Mouse (Mus musculus) inflammation-experienced regulatory T-cells, adult 6 months (primary cell): ENCODE data around the gene Cmtm8. TPM values are rescaled to one million over a fixed set of nuclear protein-coding genes. Genes with fewer than 3 reads are reported as not detected.

Source experiments
- ATAC-seq: one replicate; pipeline ENCODE4 v1.8.0; 2017
- polyA plus RNA-seq, 3 experiments: library from polyadenylated mRNA; unstranded; fragments of 100-300 nt; shearing (Covaris generic); gene quantifications; one replicate each; pipeline ENCODE4 v1.2.1; 2017

Cmtm8 gene
- polyA plus RNA-seq: not detected

DNA sequence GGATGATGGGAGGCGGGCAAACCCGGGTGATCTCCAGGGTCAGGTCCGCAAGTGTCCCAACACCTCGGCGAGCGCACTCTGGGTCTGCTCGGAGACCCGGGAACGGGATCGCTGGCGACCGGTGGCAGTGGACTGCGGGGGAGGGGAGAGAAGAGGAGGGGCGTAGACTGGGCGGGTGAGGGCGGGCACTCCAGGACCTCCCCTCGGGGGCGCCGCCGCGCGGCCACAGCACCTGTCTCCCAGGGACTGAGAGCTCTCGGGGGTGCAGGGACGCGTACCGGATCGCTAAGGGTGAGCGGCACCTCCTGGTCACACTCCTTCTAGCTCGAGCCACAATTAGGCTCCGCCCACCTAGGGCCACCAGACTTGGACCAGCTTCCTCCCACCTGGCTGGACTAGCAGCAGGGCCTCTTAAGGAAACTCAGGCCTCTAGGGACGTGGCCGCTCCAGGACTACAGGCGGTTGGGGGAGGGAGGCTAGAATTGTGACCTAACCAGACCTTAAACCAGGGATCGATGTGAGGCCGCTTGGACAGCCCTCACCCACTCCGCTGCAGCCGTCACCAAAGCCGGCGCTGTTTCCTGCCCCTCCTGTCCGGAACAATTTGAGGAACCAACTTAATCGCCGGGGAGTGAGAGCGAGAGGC, at the start of gene Cmtm8:
Cmtm8 (minus strand) TSS at position 140 of the 646 bp plus-strand sequence.
- no peak for ATAC-seq

DNA sequence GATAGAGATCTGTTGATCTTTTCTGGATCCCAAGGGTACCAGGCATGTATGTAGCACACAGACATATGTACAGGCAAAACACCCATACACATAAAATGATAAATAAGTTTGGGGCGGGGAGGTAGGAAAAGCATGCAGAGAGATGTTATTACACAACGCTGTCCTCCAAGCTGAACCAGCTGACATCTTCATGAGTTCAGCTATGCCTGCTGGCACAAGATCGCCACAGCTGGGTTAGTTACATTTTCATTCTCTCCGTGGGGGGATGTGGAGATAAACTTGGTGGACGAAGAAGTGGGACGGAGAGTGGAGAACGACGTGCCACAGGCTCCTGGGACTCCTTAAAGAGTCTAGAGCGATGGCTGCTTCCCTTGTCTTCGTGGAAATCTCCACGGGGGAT, 49.0 kb upstream of the Cmtm8 start:
- ATAC-seq: no peak

DNA sequence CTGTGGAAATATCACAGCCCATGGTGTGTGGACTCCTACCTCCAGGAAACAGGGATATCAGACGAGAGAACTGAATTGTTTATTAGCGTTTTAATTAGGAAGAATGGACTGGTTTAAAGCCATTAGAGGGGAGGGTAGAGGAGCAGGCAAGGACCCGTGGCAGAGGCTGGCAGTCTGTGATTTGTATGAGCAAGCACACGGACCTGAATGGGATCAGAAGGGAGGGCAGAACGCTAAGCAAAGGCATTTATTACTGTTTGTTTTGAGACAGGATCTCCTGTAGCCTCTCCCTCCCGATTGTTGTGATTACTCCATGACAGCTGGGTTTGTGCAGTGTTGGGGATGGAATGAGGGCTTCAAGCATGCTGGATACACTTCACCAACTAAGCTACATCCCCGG, 46.4 kb upstream of the Cmtm8 start:
- no peak for ATAC-seq

GRCm38 (mm10) chr9:114888856-114889407, 45.0 kb upstream of the Cmtm8 start:
- no peak for ATAC-seq

- ATAC-seq: no peak
Measured at GRCm38 (mm10) chr9:114887699-114888098, 43.7 kb upstream of the Cmtm8 start.

- ATAC-seq: no peak
Measured at GRCm38 (mm10) chr9:114885991-114886662, 42.2 kb upstream of the Cmtm8 start.

GRCm38 (mm10) chr9:114885564-114885963, 41.6 kb upstream of the Cmtm8 start:
- no peak for ATAC-seq

GRCm38 (mm10) chr9:114881977-114882376, 38.0 kb upstream of the Cmtm8 start:
- no peak for ATAC-seq

DNA sequence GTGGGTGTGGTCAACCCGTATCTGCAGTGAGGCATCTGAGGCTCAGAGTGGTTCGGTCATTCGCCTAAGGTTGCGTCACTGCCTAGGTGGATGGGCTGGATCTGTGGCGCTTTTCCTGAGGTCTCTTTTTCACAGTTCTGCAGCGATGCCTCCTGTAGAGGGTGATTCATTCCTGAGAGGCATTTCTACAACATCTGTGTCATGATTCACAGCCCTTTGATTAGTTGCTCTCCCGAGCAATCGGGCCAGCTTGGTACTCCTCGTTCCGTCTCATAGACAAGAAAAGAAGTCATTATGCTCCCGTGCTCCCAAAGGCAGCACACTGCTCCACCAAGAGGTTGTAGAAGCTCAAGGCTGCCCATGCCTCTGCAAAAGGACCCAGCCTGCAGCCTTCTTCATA, 11.4 kb upstream of the Cmtm8 start:
- no peak for ATAC-seq

GRCm38 (mm10) chr9:114854686-114855085, 10.7 kb upstream of the Cmtm8 start:
- no peak for ATAC-seq

DNA sequence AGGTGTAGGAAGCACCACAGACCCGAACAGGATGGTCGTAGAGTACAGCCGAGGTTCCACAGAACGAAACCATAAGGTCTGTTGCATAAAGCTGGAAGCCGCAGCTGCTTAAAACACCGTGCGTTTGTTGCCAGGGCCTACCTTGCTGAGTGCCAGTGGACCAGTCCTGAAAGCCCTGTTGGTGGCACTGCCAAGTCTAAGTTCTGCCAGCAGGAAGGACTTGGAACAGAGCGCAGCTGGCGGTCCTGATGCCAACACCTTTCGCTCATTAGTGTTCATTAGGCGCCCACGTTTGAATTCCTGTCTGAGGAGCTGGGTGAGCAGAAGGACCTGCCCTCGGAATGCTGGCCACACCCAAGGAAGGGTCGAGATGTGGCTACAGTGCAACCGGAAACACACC, 9.4 kb upstream of the Cmtm8 start:
- ATAC-seq: no peak

DNA sequence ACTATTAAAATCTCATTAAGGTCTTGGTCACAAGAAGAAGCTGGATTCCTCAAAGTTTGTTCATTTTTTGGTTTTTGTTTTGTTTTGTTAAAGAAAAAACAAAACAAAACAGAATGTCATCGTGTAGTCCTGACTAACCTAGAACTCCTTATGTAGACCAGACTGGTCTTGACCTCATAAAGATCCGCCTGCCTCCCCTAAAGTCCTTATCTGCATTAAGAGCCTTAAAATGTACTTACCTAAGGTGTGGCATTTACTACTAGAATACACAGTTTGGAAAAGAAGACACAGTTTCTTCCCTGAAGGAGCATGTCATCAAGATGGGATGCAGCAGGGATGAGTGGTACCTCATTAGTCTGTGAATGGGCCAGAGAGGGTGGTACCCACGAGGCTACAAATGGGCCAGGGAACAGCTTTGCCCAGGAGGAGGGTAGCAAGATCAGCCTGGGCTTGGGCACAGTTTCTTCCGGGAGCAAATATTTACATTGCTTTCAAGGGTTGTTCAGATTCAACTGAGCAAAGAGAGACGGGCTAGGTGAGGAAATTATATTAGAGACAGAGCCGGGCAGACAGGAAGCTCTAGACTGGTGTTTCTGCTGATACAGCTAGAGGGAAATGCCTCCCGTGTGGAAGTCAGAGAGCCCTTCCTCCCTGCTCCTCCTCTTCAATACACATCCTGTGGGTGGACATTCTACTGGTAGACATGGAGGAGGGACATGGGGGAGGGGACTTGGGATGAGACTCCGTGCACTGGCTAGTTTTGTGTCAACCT, 7.6 kb upstream of the Cmtm8 start:
- no peak for ATAC-seq

- ATAC-seq: no peak
Measured at GRCm38 (mm10) chr9:114843634-114844016, 331 bp downstream of the Cmtm8 start.

GRCm38 (mm10) chr9:114842886-114843285, 1.1 kb downstream of the Cmtm8 start:
- no peak for ATAC-seq

DNA sequence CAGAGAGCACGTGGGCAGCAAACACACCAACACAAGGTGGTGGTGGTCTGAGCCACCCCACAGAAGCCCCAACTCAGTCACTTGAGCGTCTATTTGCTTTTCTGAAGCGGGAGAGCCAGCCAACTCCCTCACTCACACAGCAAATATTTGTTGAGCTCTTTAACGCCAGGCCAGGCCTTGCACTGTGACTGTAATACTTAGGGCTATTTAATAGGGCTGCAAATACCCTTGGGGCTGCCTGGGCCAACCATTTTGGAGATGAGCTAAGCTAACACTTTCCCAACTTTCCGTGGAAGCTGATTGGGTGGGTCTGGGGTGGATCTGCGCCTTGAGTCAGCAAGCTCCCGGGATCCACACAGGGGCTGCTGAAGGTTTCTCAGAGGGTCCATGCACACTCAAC, 1.7 kb downstream of the Cmtm8 start:
- ATAC-seq: no peak

GRCm38 (mm10) chr9:114838870-114839269, 5.1 kb downstream of the Cmtm8 start:
- no peak for ATAC-seq

GRCm38 (mm10) chr9:114831527-114831926, 12.4 kb downstream of the Cmtm8 start:
- no peak for ATAC-seq

DNA sequence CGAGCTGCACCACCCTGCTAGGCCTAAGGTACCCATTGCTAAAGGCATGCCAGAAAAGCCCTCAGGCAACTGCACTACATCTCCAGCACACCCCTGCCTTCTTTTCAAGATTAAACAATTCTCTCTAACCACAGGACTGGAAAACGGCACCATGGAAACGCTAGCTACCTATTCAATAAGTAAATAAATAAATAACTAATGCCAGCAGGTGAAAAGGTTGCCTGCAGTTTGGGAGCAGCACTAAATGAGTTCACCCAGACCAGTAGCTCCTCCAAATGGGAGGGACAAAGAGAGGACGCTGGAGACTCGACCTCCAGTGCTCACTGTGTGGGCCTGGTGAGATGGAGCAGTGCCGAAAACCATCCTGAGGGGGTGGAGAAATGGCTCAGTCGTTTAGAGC, 13.6 kb downstream of the Cmtm8 start:
- ATAC-seq: no peak

DNA sequence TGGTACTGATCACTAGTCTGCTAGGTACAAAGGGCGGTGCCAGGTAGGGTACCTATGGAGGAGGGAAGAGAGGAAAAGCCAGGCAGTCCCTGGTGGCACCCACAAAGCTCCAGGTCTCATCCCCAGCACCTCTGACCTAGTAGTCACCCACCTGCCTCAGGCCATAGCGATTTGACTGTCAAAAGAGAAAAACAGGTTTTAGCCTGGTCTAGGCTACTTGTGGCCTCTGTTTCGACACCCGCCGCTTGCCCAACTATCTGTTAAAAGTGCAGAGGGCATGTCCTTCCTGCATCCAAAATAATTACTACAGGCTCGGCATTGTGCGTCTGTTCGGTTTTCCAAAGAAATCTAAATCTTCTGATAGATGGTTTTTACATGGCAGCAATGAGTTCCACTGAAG, 14.3 kb downstream of the Cmtm8 start:
- ATAC-seq: no peak

GRCm38 (mm10) chr9:114828377-114828776, 15.6 kb downstream of the Cmtm8 start:
- ATAC-seq: no peak

- no peak for ATAC-seq
Measured at GRCm38 (mm10) chr9:114827242-114827852, 16.6 kb downstream of the Cmtm8 start.

- ATAC-seq: no peak
Measured at GRCm38 (mm10) chr9:114824166-114824565, 19.8 kb downstream of the Cmtm8 start.
